Mouse (Mus musculus): Measurements from ENCODE around the gene Ramp3. TPM values are rescaled to one million over a fixed set of nuclear protein-coding genes. Genes with fewer than 3 reads are reported as not detected.

The Ramp3 gene
- polyA plus RNA-seq, 1 experiment from 2014 or later: 26.7 TPM

GRCm38 (mm10) chr11:6661206-6661605, 2.9 kb downstream of the Ramp3 start:
- peaks cover 6% of the 10 kb centered on the region; the same call in 1 of the 2 replicates for H3K4me1 ChIP-seq (replicated peaks; ENCODE audit: control insufficient read depth, insufficient read depth, low read length)
- H3K36me3 ChIP-seq (replicated peaks; ENCODE audit: control insufficient read depth, insufficient read depth): no peaks in the 10 kb centered on the region
- H3K27me3 ChIP-seq (ENCODE audit: control insufficient read depth, insufficient read depth, low read length): no peaks in the 10 kb centered on the region
- no peaks in the 10 kb centered on the region for H3K9me3 ChIP-seq (ENCODE audit: control insufficient read depth, low read length)
- H3K9ac ChIP-seq: peak overlapping the region; percentile 28
- no peak overlapping the region for H3K27ac ChIP-seq
- WGBS: 41% methylated on average over 14 of the region's 14 CpGs
- H3K4me2 ChIP-seq (replicated peaks): peak overlapping the region; percentile 9; the same call in 1 of the 2 replicates
- H3K4me3 ChIP-seq (replicated peaks; ENCODE audit: low read length): no peak overlapping the region
- DNase-seq (ENCODE audit: low spot score) (no peak), ATAC-seq (ENCODE audit: low FRiP score) (no peak)

GRCm38 (mm10) chr11:6666634-6667033, 8.3 kb downstream of the Ramp3 start:
- no peak for DNase-seq (ENCODE audit: low spot score)
- H3K36me3 ChIP-seq (replicated peaks; ENCODE audit: control insufficient read depth, insufficient read depth): no peaks in the 10 kb centered on the region
- no peaks in the 10 kb centered on the region for H3K4me1 ChIP-seq (replicated peaks; ENCODE audit: control insufficient read depth, insufficient read depth, low read length)
- no peak overlapping the region for H3K27ac ChIP-seq
- no peak overlapping the region for H3K4me2 ChIP-seq (replicated peaks)
- H3K9me3 ChIP-seq (ENCODE audit: control insufficient read depth, low read length): peaks cover 10% of the 10 kb centered on the region; the same call in 1 of the 2 replicates
- no peak overlapping the region for H3K9ac ChIP-seq
- H3K4me3 ChIP-seq (replicated peaks; ENCODE audit: low read length): no peak overlapping the region
- H3K27me3 ChIP-seq (ENCODE audit: control insufficient read depth, insufficient read depth, low read length): no peaks in the 10 kb centered on the region
- ATAC-seq (ENCODE audit: low FRiP score): no peak
- WGBS: 90% methylated on average over 2 of the region's 2 CpGs

GRCm38 (mm10) chr11:6669041-6669440, 10.7 kb downstream of the Ramp3 start:
- Histone ChIP-seq H3K9me3 (ENCODE audit: control insufficient read depth, low read length) (peaks cover 10% of the 10 kb centered on the region; the same call in 1 of the 2 replicates), H3K36me3 (replicated peaks; ENCODE audit: control insufficient read depth, insufficient read depth) (no peaks in the 10 kb centered on the region), H3K9ac (no peak overlapping the region), H3K4me2 (replicated peaks) (no peak overlapping the region), H3K4me3 (replicated peaks; ENCODE audit: low read length) (no peak overlapping the region), H3K27ac (no peak overlapping the region), H3K27me3 (ENCODE audit: control insufficient read depth, insufficient read depth, low read length) (no peaks in the 10 kb centered on the region), H3K4me1 (replicated peaks; ENCODE audit: control insufficient read depth, insufficient read depth, low read length) (no peaks in the 10 kb centered on the region)
- DNase-seq (ENCODE audit: low spot score) (no peak), ATAC-seq (ENCODE audit: low FRiP score) (no peak)
- 15% methylated on average over 9 of the region's 9 CpGs for WGBS

- Histone ChIP-seq H3K9ac (no peak overlapping the region), H3K27me3 (ENCODE audit: control insufficient read depth, insufficient read depth, low read length) (no peaks in the 10 kb centered on the region), H3K4me3 (replicated peaks; ENCODE audit: low read length) (no peak overlapping the region), H3K4me1 (replicated peaks; ENCODE audit: control insufficient read depth, insufficient read depth, low read length) (no peaks in the 10 kb centered on the region), H3K27ac (no peak overlapping the region), H3K36me3 (replicated peaks; ENCODE audit: control insufficient read depth, insufficient read depth) (no peaks in the 10 kb centered on the region), H3K4me2 (replicated peaks) (no peak overlapping the region), H3K9me3 (ENCODE audit: control insufficient read depth, low read length) (peaks cover 10% of the 10 kb centered on the region; the same call in 1 of the 2 replicates)
- ATAC-seq (ENCODE audit: low FRiP score): no peak
- no peak for DNase-seq (ENCODE audit: low spot score)
- 52% methylated on average over 2 of the region's 2 CpGs for whole genome bisulfite sequencing
Observed at GRCm38 (mm10) chr11:6670044-6670443, 11.7 kb downstream of the Ramp3 start.

- no peak overlapping the region for H3K27ac ChIP-seq
- no peaks in the 10 kb centered on the region for H3K36me3 ChIP-seq (replicated peaks; ENCODE audit: control insufficient read depth, insufficient read depth)
- no peak overlapping the region for H3K9ac ChIP-seq
- H3K4me3 ChIP-seq (replicated peaks; ENCODE audit: low read length): no peak overlapping the region
- DNase-seq (ENCODE audit: low spot score): no peak
- H3K4me2 ChIP-seq (replicated peaks): no peak overlapping the region
- H3K4me1 ChIP-seq (replicated peaks; ENCODE audit: control insufficient read depth, insufficient read depth, low read length): no peaks in the 10 kb centered on the region
- ATAC-seq (ENCODE audit: low FRiP score): no peak
- H3K27me3 ChIP-seq (ENCODE audit: control insufficient read depth, insufficient read depth, low read length): no peaks in the 10 kb centered on the region
- WGBS: 94% methylated on average over 4 of the region's 4 CpGs
- peaks cover 10% of the 10 kb centered on the region; the same call in 1 of the 2 replicates for H3K9me3 ChIP-seq (ENCODE audit: control insufficient read depth, low read length)
Observed at GRCm38 (mm10) chr11:6670826-6671225, 12.5 kb downstream of the Ramp3 start.

- Histone ChIP-seq H3K9ac (no peak overlapping the region), H3K4me2 (replicated peaks) (no peak overlapping the region), H3K36me3 (replicated peaks; ENCODE audit: control insufficient read depth, insufficient read depth) (no peaks in the 10 kb centered on the region), H3K27me3 (ENCODE audit: control insufficient read depth, insufficient read depth, low read length) (no peaks in the 10 kb centered on the region), H3K9me3 (ENCODE audit: control insufficient read depth, low read length) (no peaks in the 10 kb centered on the region), H3K4me3 (replicated peaks; ENCODE audit: low read length) (no peak overlapping the region), H3K4me1 (replicated peaks; ENCODE audit: control insufficient read depth, insufficient read depth, low read length) (no peaks in the 10 kb centered on the region), H3K27ac (no peak overlapping the region)
- DNase-seq (ENCODE audit: low spot score) (no peak), ATAC-seq (ENCODE audit: low FRiP score) (no peak)
- 88% methylated on average over 9 of the region's 9 CpGs for WGBS
Observed at GRCm38 (mm10) chr11:6674701-6675100, 16.4 kb downstream of the Ramp3 start.

- no peaks in the 10 kb centered on the region for H3K27me3 ChIP-seq (ENCODE audit: control insufficient read depth, insufficient read depth, low read length)
- WGBS: 65% methylated on average over 7 of the region's 7 CpGs
- ATAC-seq (ENCODE audit: low FRiP score) (no peak), DNase-seq (ENCODE audit: low spot score) (no peak)
- no peak overlapping the region for H3K27ac ChIP-seq
- H3K9me3 ChIP-seq (ENCODE audit: control insufficient read depth, low read length): no peaks in the 10 kb centered on the region
- no peaks in the 10 kb centered on the region for H3K36me3 ChIP-seq (replicated peaks; ENCODE audit: control insufficient read depth, insufficient read depth)
- H3K9ac ChIP-seq: no peak overlapping the region
- peaks cover 2% of the 10 kb centered on the region; the same call in 1 of the 2 replicates for H3K4me1 ChIP-seq (replicated peaks; ENCODE audit: control insufficient read depth, insufficient read depth, low read length)
- H3K4me3 ChIP-seq (replicated peaks; ENCODE audit: low read length): no peak overlapping the region
- no peak overlapping the region for H3K4me2 ChIP-seq (replicated peaks)
Observed at GRCm38 (mm10) chr11:6675402-6675801, 17.1 kb downstream of the Ramp3 start.

- Histone ChIP-seq H3K9ac (no peak overlapping the region), H3K4me2 (replicated peaks) (no peak overlapping the region), H3K36me3 (replicated peaks; ENCODE audit: control insufficient read depth, insufficient read depth) (no peaks in the 10 kb centered on the region), H3K4me3 (replicated peaks; ENCODE audit: low read length) (no peak overlapping the region), H3K4me1 (replicated peaks; ENCODE audit: control insufficient read depth, insufficient read depth, low read length) (peaks cover 4% of the 10 kb centered on the region; the same call in 1 of the 2 replicates), H3K27me3 (ENCODE audit: control insufficient read depth, insufficient read depth, low read length) (no peaks in the 10 kb centered on the region), H3K27ac (no peak overlapping the region), H3K9me3 (ENCODE audit: control insufficient read depth, low read length) (no peaks in the 10 kb centered on the region)
- no peak for DNase-seq (ENCODE audit: low spot score)
- 88% methylated on average over 9 of the region's 9 CpGs for WGBS
- ATAC-seq (ENCODE audit: low FRiP score): no peak
Observed at GRCm38 (mm10) chr11:6676641-6677040, 18.3 kb downstream of the Ramp3 start.

- 21% methylated on average over 7 of the region's 7 CpGs for WGBS
- Histone ChIP-seq H3K9me3 (ENCODE audit: control insufficient read depth, low read length) (no peaks in the 10 kb centered on the region), H3K4me1 (replicated peaks; ENCODE audit: control insufficient read depth, insufficient read depth, low read length) (peaks cover 4% of the 10 kb centered on the region; the same call in 1 of the 2 replicates), H3K9ac (no peak overlapping the region), H3K27ac (no peak overlapping the region), H3K4me2 (replicated peaks) (no peak overlapping the region), H3K36me3 (replicated peaks; ENCODE audit: control insufficient read depth, insufficient read depth) (no peaks in the 10 kb centered on the region), H3K27me3 (ENCODE audit: control insufficient read depth, insufficient read depth, low read length) (no peaks in the 10 kb centered on the region), H3K4me3 (replicated peaks; ENCODE audit: low read length) (no peak overlapping the region)
- DNase-seq (ENCODE audit: low spot score) (no peak), ATAC-seq (ENCODE audit: low FRiP score) (peak; percentile 70)
Observed at GRCm38 (mm10) chr11:6677530-6677929, 19.2 kb downstream of the Ramp3 start.

All from hindbrain, embryonic 14.5 days (tissue).